Mouse (Mus musculus): ENCODE results near the gene Wtap.
"Not testable (repeated sequence)": the region's sequence is repeated elsewhere in the genome, so short reads cannot be mapped to it uniquely, and the experiment has no call there.

Wtap gene

GRCm38 (mm10) chr17:12960331-12960873, 33.6 kb downstream of the Wtap start, which contains the start of gene Acat2:
TSS of gene Acat2 (minus strand) at chr17:12960747.
- DNase-seq (ENCODE audit: low spot score): peak; percentile 94

GRCm38 (mm10) chr17:12959377-12959776, 34.6 kb downstream of the Wtap start:
- not testable (repeated sequence) for DNase-seq (ENCODE audit: low spot score)

DNA sequence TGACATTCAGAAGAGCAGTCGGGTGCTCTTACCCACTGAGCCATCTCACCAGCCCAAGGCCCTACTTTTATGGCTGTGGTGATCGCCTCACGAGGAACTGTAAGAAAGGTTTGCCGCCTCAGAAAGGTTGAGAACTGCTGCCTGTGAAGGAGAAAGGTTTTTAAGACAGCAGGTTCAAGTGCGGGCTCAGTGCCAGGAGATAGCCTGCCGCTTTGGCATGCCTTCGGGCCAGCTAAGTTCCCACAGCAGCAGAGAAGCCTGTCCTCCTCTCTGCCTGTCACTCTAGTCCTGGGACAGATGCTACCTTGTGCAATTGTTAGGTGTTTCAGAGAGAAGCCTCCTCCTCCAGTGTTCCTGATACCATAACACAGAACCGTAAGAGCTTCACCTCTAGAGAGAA, 37.3 kb downstream of the Wtap start:
- no peak for DNase-seq (ENCODE audit: low spot score)

DNA sequence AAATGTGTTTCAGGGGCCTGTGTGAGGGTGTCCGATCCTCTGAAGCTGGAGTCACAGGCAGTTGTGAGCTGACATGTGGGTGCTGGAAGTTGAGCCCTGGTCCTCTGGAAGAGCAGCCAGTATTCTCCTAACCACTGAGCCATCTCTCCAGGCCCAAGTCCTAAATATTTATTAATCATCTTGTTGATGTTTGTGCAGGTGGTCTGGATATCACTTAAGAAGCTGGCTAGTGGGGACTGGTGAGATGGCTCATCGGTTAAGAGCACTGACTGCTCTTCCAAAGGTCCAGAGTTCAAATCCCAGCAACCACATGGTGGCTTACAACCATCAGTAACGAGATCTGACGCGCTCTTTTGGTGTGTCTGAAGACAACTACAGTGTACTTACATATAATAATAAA, 44.3 kb downstream of the Wtap start:
- no peak for DNase-seq (ENCODE audit: low spot score)

DNA sequence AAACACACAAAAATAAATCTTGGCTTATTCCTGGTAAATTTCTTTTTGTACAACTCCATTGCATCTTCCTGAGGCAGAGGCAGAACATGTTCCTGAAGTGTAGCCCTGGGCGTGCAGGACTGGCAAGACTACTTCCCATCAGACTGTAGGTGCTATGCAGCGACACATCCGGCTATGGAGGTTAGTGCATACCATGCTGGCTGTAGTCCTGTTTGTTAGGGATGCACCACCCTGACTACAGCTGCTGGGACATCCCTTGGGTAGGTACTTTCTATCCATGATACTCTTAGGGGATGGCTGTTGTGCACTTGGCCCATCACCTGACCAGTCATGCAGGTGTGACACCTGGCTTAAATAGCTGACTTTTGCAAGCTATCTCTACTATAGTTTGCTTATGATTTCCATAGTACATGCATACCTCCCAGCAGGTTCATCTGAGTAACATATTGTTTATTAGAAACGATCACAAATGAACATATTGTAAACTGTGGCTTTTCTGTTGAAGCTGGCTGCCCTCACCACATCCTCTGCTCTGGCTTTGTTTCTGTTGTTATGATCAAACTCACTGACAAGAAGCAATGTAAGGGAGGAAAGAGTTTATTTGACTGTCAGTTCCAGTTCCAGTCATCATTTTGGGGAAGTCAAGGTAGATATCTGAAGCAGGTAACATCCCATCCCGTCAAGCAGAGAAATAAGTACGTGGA, 51.4 kb downstream of the Wtap start:
- DNase-seq (ENCODE audit: low spot score): no peak

DNA sequence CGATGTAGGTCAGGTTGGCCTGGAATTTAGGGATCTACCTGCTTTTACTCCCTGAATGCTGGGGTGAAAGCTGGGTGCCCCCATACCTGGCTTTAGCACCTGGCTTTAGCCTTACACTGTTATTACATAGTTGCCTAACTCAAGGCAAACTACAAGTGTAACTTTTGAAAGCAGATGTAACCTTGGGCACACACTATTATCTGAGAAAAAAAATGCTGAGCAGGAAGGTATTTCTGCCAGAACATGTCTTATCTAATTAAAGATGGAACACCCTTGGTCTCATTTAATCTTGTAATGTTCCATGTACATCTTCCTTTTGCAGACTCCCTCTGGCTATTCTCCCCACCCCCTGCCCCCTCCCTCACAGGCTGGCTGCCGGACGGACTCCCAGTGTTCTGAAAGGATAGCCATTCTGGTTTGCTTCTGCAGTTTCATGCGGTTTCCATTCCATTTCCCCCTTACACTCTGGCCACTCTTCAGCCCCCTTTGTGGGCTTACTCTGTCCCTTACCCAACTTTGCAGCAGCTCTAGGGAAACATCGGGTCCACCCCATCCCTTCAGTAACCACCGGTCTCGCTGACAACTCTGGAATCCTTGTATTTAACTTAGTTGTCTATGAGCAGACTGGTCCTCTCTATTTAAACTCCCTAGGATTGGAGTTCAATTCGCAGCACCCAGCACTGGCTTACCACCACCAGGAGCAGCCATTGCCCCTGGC, 52.3 kb downstream of the Wtap start:
- no peak for DNase-seq (ENCODE audit: low spot score)

GRCm38 (mm10) chr17:12940151-12940805, 53.7 kb downstream of the Wtap start, which contains the start of gene Acat3:
TSS of gene Acat3 (minus strand) at chr17:12940600.
- no peak for DNase-seq (ENCODE audit: low spot score)

- not testable (repeated sequence) for DNase-seq (ENCODE audit: low spot score)
These were observed 54.4 kb downstream of the Wtap start for GRCm38 (mm10) chr17:12939377-12940148.

DNA sequence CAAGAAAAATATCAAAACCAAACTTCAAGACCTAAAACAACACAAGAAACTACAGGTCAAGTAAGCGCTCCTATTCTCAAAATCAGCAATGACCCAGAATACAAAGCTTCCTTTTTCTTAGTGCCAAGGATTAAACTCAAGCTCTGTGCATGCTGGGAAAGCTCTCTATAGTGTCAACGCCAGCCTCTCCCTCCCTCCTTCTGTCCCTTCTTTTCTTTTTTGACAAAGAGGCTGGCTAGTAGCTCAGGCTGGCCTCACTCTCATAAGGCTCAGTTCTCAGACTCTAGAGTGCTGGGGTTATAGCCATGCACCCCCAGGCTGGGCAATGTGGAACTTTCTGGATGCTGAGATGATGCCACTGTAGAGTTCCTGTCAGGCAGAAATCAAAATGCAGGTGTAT, 55.9 kb downstream of the Wtap start:
- DNase-seq (ENCODE audit: low spot score): no peak

DNA sequence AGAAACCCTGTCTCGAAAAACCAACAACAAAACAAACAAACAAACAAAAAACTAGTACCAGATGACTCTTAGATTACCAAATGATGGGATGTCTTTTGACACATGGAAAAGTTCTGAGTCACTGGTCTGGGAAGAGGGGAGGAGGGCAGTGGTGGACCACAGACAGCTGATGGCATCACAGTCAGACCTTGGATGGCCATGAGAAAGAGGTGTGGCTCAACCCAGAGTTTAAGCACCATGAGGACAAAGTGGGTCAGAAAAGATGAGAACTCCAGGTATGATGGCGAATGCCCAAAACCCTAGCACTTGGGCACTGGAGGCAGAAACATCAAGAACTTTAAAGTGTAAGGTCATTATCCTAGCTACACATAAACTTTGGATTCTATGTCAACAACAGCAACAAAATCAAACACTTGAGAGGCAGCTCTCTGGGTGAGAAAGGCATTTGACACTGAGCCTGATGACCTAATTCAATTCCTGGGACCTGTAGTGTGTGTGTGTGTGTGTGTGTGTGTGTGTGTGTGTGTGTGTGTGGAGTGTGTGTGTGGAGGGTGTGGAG, 56.5 kb downstream of the Wtap start:
- no peak for DNase-seq (ENCODE audit: low spot score)

GRCm38 (mm10) chr17:12935719-12936118, 58.2 kb downstream of the Wtap start:
- no peak for DNase-seq (ENCODE audit: low spot score)

DNA sequence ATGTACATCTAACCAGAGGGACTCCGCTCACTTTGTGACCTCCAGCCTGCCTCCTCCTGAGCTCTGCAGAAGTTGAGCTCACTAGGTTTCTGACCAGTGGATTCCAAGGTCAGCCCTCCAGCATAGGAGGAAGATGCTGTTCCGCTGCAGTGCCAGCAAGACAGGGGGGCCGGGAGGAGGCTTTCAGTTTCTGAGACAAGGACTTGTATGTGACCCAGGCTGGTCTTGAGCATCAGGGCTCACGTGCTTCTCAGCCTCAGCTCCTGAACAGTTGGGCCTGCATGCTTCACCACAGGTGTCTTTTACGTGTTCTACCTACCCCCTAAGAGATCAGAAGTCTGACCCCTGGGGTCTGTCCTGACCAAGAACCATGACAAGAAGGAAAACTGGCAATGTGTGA, 62.4 kb downstream of the Wtap start:
- DNase-seq (ENCODE audit: low spot score): not testable (repeated sequence)

DNA sequence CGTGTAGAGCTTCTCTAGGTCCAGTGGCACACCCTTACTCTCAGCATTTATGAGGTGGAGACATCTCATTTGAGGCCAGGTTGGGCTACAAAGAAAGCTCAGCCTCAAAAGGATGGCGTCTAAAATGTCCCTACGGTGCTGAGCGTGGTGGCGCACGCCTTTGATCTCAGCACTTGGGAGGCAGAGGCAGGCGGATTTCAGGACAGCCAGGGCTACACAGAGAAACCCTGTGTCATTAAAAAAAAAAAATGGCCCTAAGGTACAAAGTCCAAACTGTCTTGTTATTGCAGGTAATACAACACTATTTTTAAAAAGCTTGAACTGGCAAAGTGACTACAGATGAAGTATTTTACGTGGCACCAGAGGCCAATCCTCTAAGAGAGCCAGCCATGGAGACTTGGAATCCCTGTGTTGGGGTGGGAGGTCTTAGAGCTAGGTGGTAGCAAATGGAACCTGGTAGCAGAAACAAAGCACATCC, 68.2 kb downstream of the Wtap start:
- DNase-seq (ENCODE audit: low spot score): no peak

DNA sequence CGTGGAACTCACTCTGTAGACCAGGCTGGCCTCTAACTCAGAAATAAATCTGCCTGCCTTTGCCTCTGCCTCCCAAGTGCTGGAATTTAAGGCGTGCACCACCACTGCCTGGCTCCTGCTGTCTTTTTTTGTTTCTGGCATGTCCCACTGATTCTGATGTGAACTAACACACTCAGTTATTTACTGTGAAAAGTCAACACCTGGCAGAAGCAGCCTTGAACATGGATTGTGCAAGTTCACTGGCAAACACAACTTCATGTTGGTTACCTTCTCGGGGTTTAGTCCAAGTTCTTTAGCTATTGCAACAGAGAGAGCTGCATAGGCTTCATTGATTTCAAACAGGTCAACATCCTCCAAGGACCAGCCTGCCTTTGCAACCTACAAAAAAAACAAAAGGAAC, 69.0 kb downstream of the Wtap start:
- no peak for DNase-seq (ENCODE audit: low spot score)

- DNase-seq (ENCODE audit: low spot score): no peak
These were observed 72.9 kb downstream of the Wtap start for GRCm38 (mm10) chr17:12921073-12921472.

Measured in layer of hippocampus, adult 11-12 months (tissue).